Mouse (Mus musculus) liver, embryonic 15.5 days (tissue): ENCODE measurements around the gene S1pr3. TPM values are rescaled to one million over a fixed set of nuclear protein-coding genes. Genes with fewer than 3 reads are reported as not detected.

Experiments
- ATAC-seq: fragments of 200-750 bp; cut with Nextera tagmentation; 2 replicates; pipeline ENCODE4 v1.8.0; 2017; ENCODE audit warnings: moderate number of reproducible peaks, mild to moderate bottlenecking, moderate library complexity; ENCODE audit not compliant: insufficient read depth
- H3K27ac ChIP-seq: fragments of 300-500 bp; sonication (generic); replicated peaks from 2 replicates; pipeline ENCODE4 v1.5.1; 2015; ENCODE audit warnings: mild to moderate bottlenecking, inconsistent platforms
- H3K27me3 ChIP-seq: fragments of 300-500 bp; sonication (generic); 2 replicates; pipeline ENCODE4 v1.6.1; 2015; ENCODE audit warnings: mild to moderate bottlenecking, inconsistent platforms
- H3K36me3 ChIP-seq: fragments of 300-500 bp; sonication (generic); replicated peaks from 2 replicates; pipeline ENCODE4 v1.6.1; 2015; ENCODE audit warnings: moderate library complexity, mild to moderate bottlenecking, inconsistent platforms
- H3K4me1 ChIP-seq: fragments of 300-500 bp; sonication (generic); replicated peaks from 2 replicates; pipeline ENCODE4 v1.6.1; 2015; ENCODE audit warnings: inconsistent platforms
- H3K4me2 ChIP-seq: fragments of 300-500 bp; sonication (generic); 2 replicates; pipeline ENCODE4 v1.6.1; 2015; ENCODE audit warnings: moderate library complexity, mild to moderate bottlenecking, inconsistent platforms
- H3K4me3 ChIP-seq: fragments of 300-500 bp; sonication (generic); replicated peaks from 2 replicates; pipeline ENCODE4 v1.5.1; 2015; ENCODE audit warnings: mild to moderate bottlenecking, inconsistent platforms
- H3K9ac ChIP-seq: fragments of 300-500 bp; sonication (generic); 2 replicates; pipeline ENCODE4 v1.6.1; 2015; ENCODE audit warnings: moderate library complexity, mild to moderate bottlenecking, inconsistent platforms
- H3K9me3 ChIP-seq: fragments of 300-500 bp; sonication (generic); replicated peaks from 2 replicates; pipeline ENCODE4 v1.6.1; 2016; ENCODE audit warnings: inconsistent platforms
- WGBS: fragments of 180-500 bp; shearing (Covaris S2); methylation state at CpG from one replicate; pipeline ENCODE4 v1.1.7; 2015; ENCODE audit warnings: mixed read lengths; ENCODE audit not compliant: insufficient replicate concordance; 5-methylcytosine and 5-hydroxymethylcytosine counted together
- polyA plus RNA-seq: library from polyadenylated mRNA; unstranded; fragments of >200 nt; fragmentation: Nextera tagmentation; extraction: Ambion mirVana; gene quantifications from 2 replicates; pipeline ENCODE4 v1.2.1, GENCODE M21; 2015

Gene S1pr3
- polyA plus RNA-seq, 1 experiment from 2014 or later: 1.5 TPM

- no peak for ATAC-seq
- WGBS: 73% methylated on average over 15 of the region's 15 CpGs
- H3K4me3 ChIP-seq: no peak overlapping the region
- H3K9ac ChIP-seq: no peak overlapping the region
- no peaks in the 10 kb centered on the region for H3K27me3 ChIP-seq
- H3K4me2 ChIP-seq: no peak overlapping the region
- no peak overlapping the region for H3K27ac ChIP-seq
- no peaks in the 10 kb centered on the region for H3K36me3 ChIP-seq
- H3K4me1 ChIP-seq: no peaks in the 10 kb centered on the region
- no peaks in the 10 kb centered on the region for H3K9me3 ChIP-seq
Observed at GRCm38 (mm10) chr13:51419501-51419900, 11.1 kb downstream of the S1pr3 start.

GRCm38 (mm10) chr13:51420861-51421260 lies 12.4 kb downstream of the S1pr3 start:
- H3K27ac ChIP-seq: no peak overlapping the region
- WGBS: 64% methylated on average over 9 of the region's 9 CpGs
- no peaks in the 10 kb centered on the region for H3K36me3 ChIP-seq
- H3K4me2 ChIP-seq: no peak overlapping the region
- ATAC-seq: no peak
- H3K4me3 ChIP-seq: no peak overlapping the region
- no peaks in the 10 kb centered on the region for H3K4me1 ChIP-seq
- no peak overlapping the region for H3K9ac ChIP-seq
- H3K27me3 ChIP-seq: no peaks in the 10 kb centered on the region
- no peaks in the 10 kb centered on the region for H3K9me3 ChIP-seq

GRCm38 (mm10) chr13:51423647-51424046 lies 15.2 kb downstream of the S1pr3 start:
- no peaks in the 10 kb centered on the region for H3K27me3 ChIP-seq
- ATAC-seq: no peak
- H3K36me3 ChIP-seq: no peaks in the 10 kb centered on the region
- H3K4me3 ChIP-seq: no peak overlapping the region
- no peak overlapping the region for H3K27ac ChIP-seq
- H3K9me3 ChIP-seq: no peaks in the 10 kb centered on the region
- no peak overlapping the region for H3K4me2 ChIP-seq
- no peak overlapping the region for H3K9ac ChIP-seq
- no peaks in the 10 kb centered on the region for H3K4me1 ChIP-seq
- 61% methylated on average over 9 of the region's 9 CpGs for WGBS

GRCm38 (mm10) chr13:51424647-51425046 lies 16.2 kb downstream of the S1pr3 start:
- no peak for ATAC-seq
- H3K4me2 ChIP-seq: no peak overlapping the region
- H3K4me3 ChIP-seq: no peak overlapping the region
- no peak overlapping the region for H3K27ac ChIP-seq
- no peaks in the 10 kb centered on the region for H3K4me1 ChIP-seq
- no peaks in the 10 kb centered on the region for H3K36me3 ChIP-seq
- 15% methylated on average over 5 of the region's 5 CpGs for WGBS
- H3K9me3 ChIP-seq: no peaks in the 10 kb centered on the region
- no peaks in the 10 kb centered on the region for H3K27me3 ChIP-seq
- no peak overlapping the region for H3K9ac ChIP-seq

- H3K36me3 ChIP-seq: no peaks in the 10 kb centered on the region
- H3K27me3 ChIP-seq: no peaks in the 10 kb centered on the region
- WGBS: 51% methylated on average over 4 of the region's 4 CpGs
Observed at GRCm38 (mm10) chr13:51425662-51426443, 17.4 kb downstream of the S1pr3 start.

GRCm38 (mm10) chr13:51433371-51433770 lies 24.9 kb downstream of the S1pr3 start:
- no peak overlapping the region for H3K4me2 ChIP-seq
- H3K4me3 ChIP-seq: no peak overlapping the region
- 49% methylated on average over 3 of the region's 3 CpGs for whole genome bisulfite sequencing
- no peaks in the 10 kb centered on the region for H3K9me3 ChIP-seq
- no peaks in the 10 kb centered on the region for H3K27me3 ChIP-seq
- H3K4me1 ChIP-seq: no peaks in the 10 kb centered on the region
- H3K9ac ChIP-seq: no peak overlapping the region
- ATAC-seq: no peak
- no peak overlapping the region for H3K27ac ChIP-seq
- no peaks in the 10 kb centered on the region for H3K36me3 ChIP-seq

More at GRCm38 (mm10) chr13:51425662-51426443, 17.4 kb downstream of the S1pr3 start:
- no peak overlapping the region for H3K4me3 ChIP-seq
- no peaks in the 10 kb centered on the region for H3K4me1 ChIP-seq
- no peak for ATAC-seq
- H3K9me3 ChIP-seq: no peaks in the 10 kb centered on the region
- H3K27ac ChIP-seq: no peak overlapping the region
- H3K4me2 ChIP-seq: no peak overlapping the region
- H3K9ac ChIP-seq: no peak overlapping the region

- no peaks in the 10 kb centered on the region for H3K9me3 ChIP-seq
- no peaks in the 10 kb centered on the region for H3K36me3 ChIP-seq
- ATAC-seq: no peak
- WGBS: 33% methylated on average over 2 of the region's 2 CpGs
- H3K27ac ChIP-seq: no peak overlapping the region
- no peak overlapping the region for H3K9ac ChIP-seq
- no peak overlapping the region for H3K4me3 ChIP-seq
- H3K27me3 ChIP-seq: no peaks in the 10 kb centered on the region
- no peak overlapping the region for H3K4me2 ChIP-seq
- H3K4me1 ChIP-seq: no peaks in the 10 kb centered on the region
Observed at GRCm38 (mm10) chr13:51434460-51434859, 26.0 kb downstream of the S1pr3 start.

- Histone ChIP-seq H3K27me3 (no peaks in the 10 kb centered on the region), H3K4me2 (no peak overlapping the region), H3K9ac (no peak overlapping the region), H3K27ac (no peak overlapping the region), H3K9me3 (no peaks in the 10 kb centered on the region), H3K36me3 (no peaks in the 10 kb centered on the region), H3K4me1 (no peaks in the 10 kb centered on the region), H3K4me3 (no peak overlapping the region)
- no peak for ATAC-seq
- 61% methylated on average over 2 of the region's 2 CpGs for WGBS
Observed at GRCm38 (mm10) chr13:51435146-51435545, 26.7 kb downstream of the S1pr3 start.

GRCm38 (mm10) chr13:51437105-51438085 lies 29.0 kb downstream of the S1pr3 start:
- Histone ChIP-seq H3K9me3 (no peaks in the 10 kb centered on the region), H3K4me3 (no peak overlapping the region), H3K9ac (no peak overlapping the region), H3K4me2 (no peak overlapping the region), H3K27me3 (no peaks in the 10 kb centered on the region), H3K4me1 (no peaks in the 10 kb centered on the region), H3K36me3 (no peaks in the 10 kb centered on the region), H3K27ac (no peak overlapping the region)
- 62% methylated on average over 14 of the region's 14 CpGs for WGBS
- ATAC-seq: no peak

- no peak overlapping the region for H3K4me3 ChIP-seq
- no peak for ATAC-seq
- no peaks in the 10 kb centered on the region for H3K36me3 ChIP-seq
- no peak overlapping the region for H3K27ac ChIP-seq
- no peak overlapping the region for H3K9ac ChIP-seq
- no peak overlapping the region for H3K4me2 ChIP-seq
- no peaks in the 10 kb centered on the region for H3K27me3 ChIP-seq
- no peaks in the 10 kb centered on the region for H3K9me3 ChIP-seq
- no peaks in the 10 kb centered on the region for H3K4me1 ChIP-seq
- WGBS: 70% methylated on average over 8 of the region's 8 CpGs
Observed at GRCm38 (mm10) chr13:51442922-51443321, 34.5 kb downstream of the S1pr3 start.

GRCm38 (mm10) chr13:51446550-51446949 lies 38.1 kb downstream of the S1pr3 start:
- ATAC-seq: no peak
- WGBS: 52% methylated on average over 4 of the region's 4 CpGs

More at GRCm38 (mm10) chr13:51446550-51446949, 38.1 kb downstream of the S1pr3 start:
- H3K36me3 ChIP-seq: no peaks in the 10 kb centered on the region
- no peaks in the 10 kb centered on the region for H3K9me3 ChIP-seq
- H3K4me1 ChIP-seq: no peaks in the 10 kb centered on the region
- no peak overlapping the region for H3K9ac ChIP-seq
- no peak overlapping the region for H3K27ac ChIP-seq
- H3K4me2 ChIP-seq: no peak overlapping the region
- no peak overlapping the region for H3K4me3 ChIP-seq
- no peaks in the 10 kb centered on the region for H3K27me3 ChIP-seq
